Mouse (Mus musculus) E14TG2a.4 (cell line): Measurements from ENCODE around the gene Zfp37.

Source experiments
- H3K27me3 ChIP-seq: 2 replicates; pipeline ENCODE4 v1.6.1; 2014; ENCODE audit warnings: low read length, control low read depth; ENCODE audit not compliant: insufficient read depth
- H3K36me3 ChIP-seq: 2 replicates; pipeline ENCODE4 v1.6.1; 2014; ENCODE audit warnings: low read length, control low read depth; ENCODE audit not compliant: insufficient read depth
- H3K4me1 ChIP-seq: replicated peaks from 2 replicates; pipeline ENCODE4 v1.6.1; 2014; ENCODE audit warnings: low read depth, low read length, control low read depth
- H3K4me3 ChIP-seq: replicated peaks from 2 replicates; pipeline ENCODE4 v1.5.1; 2014; ENCODE audit warnings: mild to moderate bottlenecking, low read length
- H3K9me3 ChIP-seq: 2 replicates; pipeline ENCODE4 v1.6.1; 2014; ENCODE audit warnings: low read length, control low read depth
- CTCF ChIP-seq: conservative IDR thresholded peaks from 2 replicates; pipeline ENCODE4 v1.5.1; 2014; ENCODE audit warnings: low read length
- NANOG ChIP-seq: IDR thresholded peaks from 2 replicates; pipeline ENCODE4 v1.6.1; 2014; ENCODE audit warnings: borderline replicate concordance, low read length, mixed read lengths
- POU5F1 ChIP-seq: IDR thresholded peaks from 2 replicates; pipeline ENCODE4 v1.6.1; 2014; ENCODE audit warnings: low read length, borderline replicate concordance

The Zfp37 gene

DNA sequence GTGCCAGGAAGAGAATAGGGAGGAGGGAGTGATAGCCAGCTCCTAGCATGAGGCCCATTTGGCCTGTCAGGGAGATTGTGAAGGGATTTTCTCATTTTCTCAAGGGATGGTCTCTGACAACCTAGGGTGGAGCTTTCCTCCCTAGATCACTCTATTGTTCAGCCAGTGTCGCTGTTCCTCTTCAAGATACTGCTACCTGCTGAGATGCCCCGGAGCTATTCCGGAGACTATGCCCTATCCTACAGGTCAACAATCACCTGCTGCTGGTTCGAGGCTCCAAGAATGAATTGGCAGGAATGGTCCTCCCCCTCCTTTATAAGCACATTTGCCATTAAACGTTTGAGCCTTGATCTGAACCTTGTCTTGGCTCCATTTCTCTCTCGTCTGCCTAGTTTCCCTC, 9.7 kb upstream of the Zfp37 start:
- TF ChIP-seq CTCF (no peak), NANOG (peak; percentile 20; the same call in 1 of the 2 replicates)
- no peaks in the 10 kb centered on the region for H3K27me3 ChIP-seq
- no peak overlapping the region for H3K4me3 ChIP-seq

DNA sequence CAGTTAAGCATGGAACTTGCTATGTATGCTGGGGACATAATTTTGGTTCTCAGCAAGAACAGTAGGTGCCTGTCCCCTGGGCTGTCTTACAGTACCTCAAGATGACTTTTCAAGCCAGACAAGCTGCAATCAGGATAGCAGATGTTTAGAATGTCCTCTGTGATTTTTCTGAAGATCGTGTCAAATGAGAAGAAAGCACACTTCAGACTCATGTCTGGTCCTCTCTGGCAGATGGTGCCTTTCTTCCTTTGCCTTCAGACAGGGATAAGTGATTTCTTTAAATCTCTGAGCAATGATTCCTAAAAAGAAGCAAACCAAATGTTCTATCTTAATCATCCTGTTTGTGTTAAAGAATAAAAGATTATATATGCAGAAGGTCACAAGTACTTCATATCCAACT, 694 bp downstream of the Zfp37 start:
- TF ChIP-seq NANOG (no peak), CTCF (no peak), POU5F1 (no peak)
- Histone ChIP-seq H3K9me3 (no peaks in the 10 kb centered on the region), H3K36me3 (no peaks in the 10 kb centered on the region), H3K4me1 (no peaks in the 10 kb centered on the region), H3K27me3 (no peaks in the 10 kb centered on the region), H3K4me3 (no peak overlapping the region)

More for the DNA sequence above, 9.7 kb upstream of the Zfp37 start:
- Histone ChIP-seq H3K4me1 (peaks cover 6% of the 10 kb centered on the region), H3K36me3 (no peaks in the 10 kb centered on the region), H3K9me3 (peaks cover 30% of the 10 kb centered on the region)

DNA sequence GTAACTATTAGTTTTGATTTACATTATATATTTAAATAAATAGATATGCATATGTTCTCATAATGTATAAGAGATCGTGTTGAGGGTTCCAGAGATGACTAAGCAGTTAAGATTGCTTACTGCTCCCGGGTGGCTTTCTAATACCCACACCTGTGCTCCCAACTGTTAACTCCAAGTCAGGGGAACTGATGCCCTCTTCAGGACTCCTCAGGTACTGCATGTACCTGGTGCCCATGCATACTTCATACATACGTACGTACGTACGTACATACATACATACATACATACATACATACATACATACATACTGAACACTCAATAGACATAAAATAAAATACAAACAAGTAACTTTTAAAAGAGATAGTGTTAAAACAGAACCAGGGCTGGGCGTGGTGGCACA, 1.4 kb downstream of the Zfp37 start:
- peak; percentile 81 for TF ChIP-seq CTCF
- TF ChIP-seq NANOG = no peak
- no peak overlapping the region for H3K4me3 ChIP-seq
- H3K4me1 ChIP-seq = no peaks in the 10 kb centered on the region
- no peaks in the 10 kb centered on the region for H3K9me3 ChIP-seq
- H3K27me3 ChIP-seq = no peaks in the 10 kb centered on the region
- no peaks in the 10 kb centered on the region for H3K36me3 ChIP-seq

DNA sequence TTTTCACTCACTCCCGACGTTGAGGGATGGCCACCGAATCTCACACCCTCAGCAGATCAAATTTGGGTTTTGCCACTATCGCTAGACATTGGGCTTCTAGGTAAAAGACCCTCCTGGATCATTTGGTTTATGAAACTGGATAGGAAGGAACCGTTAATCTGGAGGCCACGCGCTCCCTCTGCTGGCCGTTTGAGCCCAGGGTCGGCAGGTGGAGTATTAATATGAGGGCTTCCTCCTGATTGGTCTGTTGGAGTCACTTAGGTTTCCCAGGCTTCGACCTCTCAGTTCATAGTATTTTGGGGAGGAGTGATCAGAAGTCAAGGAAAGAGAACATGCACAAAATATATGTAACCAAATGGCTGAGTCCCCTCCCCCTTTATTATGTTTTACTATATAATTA, 2.5 kb downstream of the Zfp37 start:
- H3K9me3 ChIP-seq = no peaks in the 10 kb centered on the region
- H3K4me3 ChIP-seq = no peak overlapping the region

GRCm38 (mm10) chr4:62213490-62213889, 17.4 kb downstream of the Zfp37 start:
- Histone ChIP-seq H3K9me3 (peaks cover 32% of the 10 kb centered on the region), H3K4me1 (peaks cover 19% of the 10 kb centered on the region), H3K4me3 (no peak overlapping the region), H3K36me3 (no peaks in the 10 kb centered on the region), H3K27me3 (no peaks in the 10 kb centered on the region)
- TF ChIP-seq POU5F1 = no peak
- no peak for TF ChIP-seq NANOG
- TF ChIP-seq CTCF = no peak

More for the DNA sequence above, 2.5 kb downstream of the Zfp37 start:
- TF ChIP-seq CTCF (peak; percentile 52), POU5F1 (no peak)
- Histone ChIP-seq H3K4me1 (no peaks in the 10 kb centered on the region), H3K36me3 (no peaks in the 10 kb centered on the region), H3K27me3 (no peaks in the 10 kb centered on the region)

DNA sequence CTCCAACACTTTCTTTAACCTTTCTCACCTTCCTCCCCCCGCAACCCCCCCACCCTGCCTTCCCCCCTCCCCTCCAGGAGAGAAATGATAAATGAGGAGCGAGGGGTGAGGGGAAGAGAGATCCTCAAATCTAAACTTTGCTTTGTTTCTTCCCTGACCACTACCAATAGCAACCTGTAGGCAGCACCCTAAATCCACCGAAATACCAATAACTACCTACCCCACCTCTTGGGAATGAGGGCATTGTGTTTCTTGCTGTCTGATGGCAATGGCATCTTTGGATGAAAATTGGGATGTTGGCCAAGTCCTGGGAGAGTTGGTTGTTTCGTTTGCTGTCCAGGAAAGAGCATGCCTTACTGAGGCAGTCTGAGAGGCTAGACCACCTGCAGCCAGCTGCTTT, 20.8 kb downstream of the Zfp37 start:
- no peaks in the 10 kb centered on the region for H3K36me3 ChIP-seq
- H3K27me3 ChIP-seq = no peaks in the 10 kb centered on the region
- H3K9me3 ChIP-seq = no peaks in the 10 kb centered on the region
- no peak overlapping the region for H3K4me3 ChIP-seq
- TF ChIP-seq CTCF (peak; percentile 20; the same call in 1 of the 2 replicates), NANOG (no peak)
- peaks cover 28% of the 10 kb centered on the region for H3K4me1 ChIP-seq

DNA sequence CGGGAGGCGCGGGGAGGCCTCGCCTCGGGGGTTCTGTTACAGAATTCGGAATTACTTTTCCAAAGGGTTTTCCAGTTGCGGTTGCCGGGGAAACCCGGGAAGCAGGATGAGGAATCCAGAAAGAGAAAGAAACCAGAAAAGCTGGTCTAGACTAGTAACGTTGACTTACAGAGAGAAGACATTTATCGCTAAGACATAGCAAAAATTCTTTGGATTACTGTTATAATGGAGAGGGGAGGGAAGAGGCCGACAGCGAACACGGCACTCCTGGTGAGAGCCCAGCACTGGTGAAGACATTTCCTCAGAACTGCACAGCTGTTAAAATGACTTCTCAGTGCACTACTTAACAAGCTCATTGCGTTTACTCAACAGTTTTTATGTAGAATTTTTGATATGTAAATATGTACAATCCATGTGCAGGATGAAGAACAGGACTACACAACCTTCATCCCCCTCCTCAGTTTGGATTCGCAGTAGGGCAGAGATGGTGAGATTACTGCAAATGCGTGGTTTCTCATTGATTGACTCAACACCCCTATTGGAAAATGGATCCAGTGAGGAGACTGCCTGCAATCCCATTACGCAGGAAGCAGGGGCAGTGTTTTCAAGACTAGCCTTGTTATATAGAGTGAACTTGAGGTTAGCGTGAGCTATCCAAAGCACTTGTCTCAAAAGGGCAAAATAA, 22.0 kb downstream of the Zfp37 start:
- no peaks in the 10 kb centered on the region for H3K27me3 ChIP-seq
- H3K4me3 ChIP-seq = peak overlapping the region; percentile 88
- TF ChIP-seq CTCF (no peak), POU5F1 (no peak), NANOG (no peak)
- H3K9me3 ChIP-seq = no peaks in the 10 kb centered on the region
- peaks cover 28% of the 10 kb centered on the region for H3K4me1 ChIP-seq
- H3K36me3 ChIP-seq = peaks cover 2% of the 10 kb centered on the region

- no peaks in the 10 kb centered on the region for H3K27me3 ChIP-seq
- H3K36me3 ChIP-seq = peaks cover 10% of the 10 kb centered on the region
- peak overlapping the region; percentile 88 for H3K4me3 ChIP-seq
- no peaks in the 10 kb centered on the region for H3K9me3 ChIP-seq
- H3K4me1 ChIP-seq = peaks cover 28% of the 10 kb centered on the region
- TF ChIP-seq NANOG (no peak), CTCF (no peak), POU5F1 (no peak)
These were observed 22.8 kb downstream of the Zfp37 start for GRCm38 (mm10) chr4:62207851-62208695.
